Mouse (Mus musculus): Measurements from ENCODE around the gene Snrpa.

GRCm38 (mm10) chr7:27164112-27164947 is 31.7 kb downstream of the Snrpa start:
- TF ChIP-seq POLR2A (IDR thresholded peaks at IDR 0.05; ENCODE audit: extremely low read depth, insufficient read depth, low read length) (no peak), CTCF (IDR thresholded peaks at IDR 0.05; ENCODE audit: extremely low read depth, insufficient read depth, low read length) (no peak)
